Mouse (Mus musculus) frontal cortex, adult (tissue): ENCODE results near the gene Man1a.

ENCODE experiments used
- ATAC-seq: cut with Nextera tagmentation; 2 replicates; pipeline ENCODE4 v1.9.2; 2017; ENCODE audit warnings: mild to moderate bottlenecking, moderate library complexity, mixed read lengths; ENCODE audit not compliant: low TSS enrichment

The Man1a gene

DNA sequence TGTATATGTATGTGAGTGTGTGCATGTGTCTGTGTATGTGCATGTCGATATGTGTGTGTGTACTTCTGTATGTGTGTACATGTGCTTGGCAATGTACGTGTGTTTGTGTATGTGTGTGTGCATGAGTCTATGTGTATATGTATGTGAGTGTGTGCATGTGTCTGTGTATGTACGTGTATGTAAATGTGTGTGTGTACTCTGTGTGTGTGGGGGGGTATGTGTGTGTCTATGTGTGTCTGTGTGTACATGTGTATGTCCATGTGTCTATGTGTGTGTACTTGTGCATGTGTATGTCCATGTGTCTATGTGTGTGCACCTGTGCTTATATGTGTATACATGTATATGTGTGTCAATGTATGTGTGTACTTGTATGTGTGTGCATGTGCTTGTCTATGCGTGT, 15.2 kb downstream of the Man1a start:
- no peak for ATAC-seq

DNA sequence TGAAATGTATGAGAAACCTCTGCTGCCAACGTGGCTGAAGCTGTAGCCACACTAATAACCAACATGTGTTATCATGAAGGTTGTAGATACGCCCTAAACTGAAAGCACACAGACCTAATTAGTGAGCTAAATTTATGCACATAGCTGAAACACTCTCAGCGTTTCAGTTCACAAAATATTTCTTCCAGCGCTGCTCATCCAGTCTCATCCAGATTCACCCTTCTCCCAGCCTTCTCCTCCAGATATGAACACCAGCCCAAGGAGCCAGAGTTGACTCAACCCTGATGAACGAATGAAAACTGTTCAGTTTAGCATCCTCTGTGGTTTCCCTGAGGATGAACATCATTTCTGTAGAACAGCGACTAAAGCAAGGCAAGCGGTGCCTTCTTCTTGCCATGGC, 15.8 kb downstream of the Man1a start:
- ATAC-seq = peak; percentile 46; the same call in 1 of the 2 replicates

DNA sequence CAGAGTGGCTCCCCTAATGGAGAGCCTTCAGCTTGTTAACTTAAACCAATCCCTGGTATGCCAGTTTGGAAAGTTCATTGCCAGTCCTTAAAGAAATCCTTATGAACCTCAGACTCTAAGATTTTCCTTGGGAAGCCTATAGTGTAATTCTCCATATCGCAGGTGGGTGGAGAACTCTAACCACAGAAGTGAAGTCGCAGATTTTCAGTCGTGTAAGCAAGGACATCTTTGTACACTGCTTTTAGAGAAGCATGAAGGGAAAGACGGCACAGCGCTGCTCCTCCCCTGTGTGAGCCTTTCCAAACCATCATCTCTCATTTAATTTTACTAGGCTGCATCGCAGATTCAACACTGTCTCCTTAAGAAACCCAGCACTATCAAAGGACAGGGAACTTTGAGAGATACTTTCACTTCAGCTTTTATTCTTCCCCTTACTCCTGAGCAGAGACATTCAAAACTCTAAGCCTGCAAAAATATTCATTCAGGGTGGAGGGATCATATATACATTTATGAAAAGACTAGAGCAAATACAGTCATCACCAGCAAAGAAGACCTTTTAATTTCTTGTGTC, 16.6 kb downstream of the Man1a start:
- peak; percentile 95 for ATAC-seq

DNA sequence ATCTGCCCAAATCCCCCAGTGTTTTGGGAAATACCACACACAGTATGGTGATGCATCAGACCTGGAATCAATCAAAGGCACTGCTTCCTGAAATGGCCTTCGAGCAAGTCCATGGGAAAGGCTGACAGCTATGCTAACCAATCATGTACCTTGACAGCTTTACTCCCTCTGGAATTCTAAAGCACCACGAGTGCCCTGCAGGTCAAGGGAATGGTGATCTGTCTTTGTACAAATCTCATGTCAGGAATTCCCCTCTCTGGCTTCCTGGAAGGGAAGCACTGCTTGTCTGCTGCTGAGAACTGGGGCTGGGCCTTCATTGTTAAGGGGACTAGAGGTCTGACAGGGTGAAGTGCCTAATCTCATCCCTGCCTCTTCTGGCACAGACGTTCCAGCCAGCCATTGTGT, 17.3 kb downstream of the Man1a start:
- ATAC-seq = no peak

DNA sequence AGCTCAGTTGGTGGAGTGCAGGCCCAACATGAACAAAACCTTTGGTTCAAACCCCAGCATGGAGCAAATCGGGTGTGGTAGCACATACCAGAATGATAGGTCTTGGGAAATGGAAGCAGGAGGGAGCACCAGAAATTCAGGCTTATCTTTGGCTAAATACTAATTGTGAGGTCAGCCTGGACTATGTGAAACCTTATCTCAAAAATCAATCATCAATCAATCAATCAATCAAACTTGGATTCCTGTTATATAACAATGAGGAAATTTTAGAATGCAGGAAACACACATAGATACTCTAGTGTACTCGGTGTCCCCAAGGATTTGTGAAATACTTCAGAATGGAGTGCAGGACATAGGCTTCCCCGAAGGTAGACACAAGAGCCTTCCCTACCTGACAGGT, 17.8 kb downstream of the Man1a start:
- ATAC-seq = no peak

DNA sequence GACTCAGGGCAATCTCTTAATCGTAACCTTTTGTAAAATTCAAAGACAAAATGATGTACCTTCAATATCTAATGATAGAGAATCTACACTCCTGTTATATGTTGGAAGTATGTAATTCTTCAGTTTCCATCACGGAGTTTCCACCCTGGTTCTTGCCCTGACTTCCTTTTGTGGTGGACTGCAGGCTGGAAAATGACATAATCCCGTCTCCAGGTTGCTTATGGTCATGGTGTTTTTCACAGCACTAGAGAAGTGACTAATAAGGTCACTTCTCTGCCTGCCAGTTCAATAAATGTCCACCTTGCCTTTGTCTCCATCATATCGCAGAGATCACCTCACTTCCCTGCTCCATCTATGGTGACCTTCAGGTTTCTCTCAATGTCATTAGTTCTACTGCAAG, 22.2 kb downstream of the Man1a start:
- ATAC-seq = no peak

DNA sequence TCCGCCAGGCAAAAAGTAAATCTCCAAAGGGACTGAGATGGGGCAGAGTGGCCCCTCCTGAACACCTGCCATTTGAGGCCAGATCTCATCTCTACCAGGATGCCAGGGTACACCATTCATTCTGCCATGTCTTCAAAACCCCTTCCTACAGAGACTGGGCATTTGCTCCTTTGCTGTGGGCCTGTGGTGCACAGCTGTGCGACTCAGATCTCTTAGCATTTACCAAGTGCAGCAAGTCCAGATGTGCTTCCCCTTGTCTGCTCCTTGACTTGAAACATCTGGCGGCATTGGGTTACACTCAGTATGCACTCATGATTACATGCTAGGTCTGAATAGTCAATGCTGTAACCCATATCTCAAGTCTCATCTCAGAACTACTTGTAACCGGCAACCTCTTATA, 28.5 kb downstream of the Man1a start:
- no peak for ATAC-seq

DNA sequence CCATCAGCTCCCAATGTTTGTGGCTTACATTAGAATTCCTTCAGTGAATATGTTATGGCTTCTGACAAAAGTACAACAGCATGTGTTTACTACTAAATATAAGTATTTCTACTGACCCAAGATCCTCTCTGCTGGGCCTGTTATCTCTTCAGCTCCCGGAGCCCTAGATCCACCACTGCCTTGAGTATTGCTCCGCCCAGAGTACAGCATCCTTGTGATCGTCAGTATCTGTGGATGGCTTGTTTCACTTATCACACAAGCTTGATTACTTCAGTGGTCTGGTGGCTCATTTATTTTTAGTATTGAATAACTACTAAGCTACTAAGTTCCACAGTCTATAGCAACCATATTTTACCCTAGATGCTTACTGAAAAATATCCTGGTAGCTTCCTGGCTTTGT, 33.1 kb downstream of the Man1a start:
- no peak for ATAC-seq

DNA sequence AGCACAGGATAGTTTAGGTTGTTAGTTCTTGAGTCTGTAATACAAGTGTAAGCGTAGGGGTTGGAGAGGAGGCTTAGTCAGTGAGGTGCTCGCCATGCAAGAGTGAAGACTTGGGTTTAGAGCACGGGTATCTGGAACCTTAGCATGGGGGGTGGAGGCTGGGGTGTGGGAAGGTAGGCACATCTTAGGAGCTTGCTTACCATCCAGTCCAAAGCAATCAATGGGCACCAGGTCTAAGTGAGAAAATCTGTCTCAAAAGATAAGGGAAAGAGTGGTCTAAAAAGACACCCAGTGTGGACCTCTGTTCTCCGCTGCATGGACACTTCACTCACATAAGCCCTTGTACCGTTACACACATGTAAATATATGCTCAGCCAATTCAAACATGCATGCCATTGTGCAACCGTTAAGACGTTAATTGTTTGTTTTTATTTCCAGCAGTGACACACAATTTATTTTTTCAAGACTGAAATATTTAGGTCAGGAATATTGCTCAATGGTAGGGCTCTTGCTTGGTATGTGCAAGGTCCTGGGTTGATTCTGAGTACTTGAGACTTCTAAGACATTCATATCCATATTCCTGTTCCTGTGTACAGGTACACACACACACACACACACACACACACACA, 34.1 kb downstream of the Man1a start:
- ATAC-seq = no peak

DNA sequence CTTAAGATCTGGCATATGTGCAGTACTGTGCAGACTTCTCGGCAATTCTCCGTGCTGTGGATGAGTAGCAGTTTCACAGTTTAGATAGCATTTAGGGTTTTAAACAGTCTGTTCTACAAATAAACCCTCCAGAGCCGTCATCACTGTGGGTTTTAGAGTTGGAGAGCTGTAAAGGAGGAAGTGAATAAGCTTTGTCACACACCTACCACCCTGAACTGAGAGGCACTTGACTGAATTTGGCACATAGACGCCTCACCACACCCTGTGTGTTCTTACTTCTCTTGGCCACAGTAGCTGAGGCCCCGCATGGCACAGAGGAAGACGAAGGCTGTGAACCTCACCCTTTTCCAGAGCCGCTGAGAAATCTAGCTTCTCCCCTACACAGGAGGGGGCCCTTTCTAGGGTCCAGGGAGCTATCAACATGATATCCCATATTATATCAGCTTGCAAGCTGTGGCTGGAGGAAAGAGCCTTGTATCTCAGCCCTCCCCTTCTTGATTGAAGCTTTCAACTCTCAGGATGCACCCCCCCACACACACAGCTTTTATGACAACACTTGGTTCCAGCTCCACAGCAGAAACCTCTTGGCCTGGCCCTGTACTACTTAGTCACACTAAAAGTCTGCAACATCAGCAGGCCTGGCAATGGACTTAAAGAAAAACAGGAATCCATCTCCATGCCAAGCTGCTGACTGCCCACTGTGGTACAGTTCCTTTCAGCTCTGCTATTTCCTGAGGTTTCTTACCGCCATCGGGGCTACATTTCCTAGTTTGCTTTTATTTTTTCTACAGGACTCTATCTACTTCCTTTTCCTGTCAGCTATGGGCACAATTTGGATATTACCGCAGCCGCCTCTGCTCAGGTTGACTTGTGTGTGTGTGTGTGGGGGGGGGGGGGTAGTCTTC, 35.9 kb downstream of the Man1a start:
- ATAC-seq = peak; percentile 98

DNA sequence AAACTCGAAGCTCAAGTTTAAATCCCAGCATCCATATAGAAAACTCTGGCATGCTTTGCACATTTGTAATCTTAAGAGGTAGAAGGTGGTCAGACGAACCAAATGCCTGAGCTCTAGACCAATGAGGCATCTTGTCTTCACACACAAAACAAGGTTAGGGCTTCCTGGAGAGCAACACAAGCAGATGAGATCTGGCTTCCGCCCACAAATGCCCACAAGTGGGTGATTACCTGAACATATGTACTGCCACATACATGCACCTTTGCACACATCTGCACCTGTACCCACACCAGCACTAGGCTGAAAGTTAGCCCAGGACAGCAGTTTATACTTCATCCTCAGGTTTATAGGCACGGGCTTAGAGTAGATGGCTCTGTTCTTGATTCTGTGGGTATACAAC, 36.7 kb downstream of the Man1a start:
- ATAC-seq = no peak; the same call in 1 of the 2 replicates

DNA sequence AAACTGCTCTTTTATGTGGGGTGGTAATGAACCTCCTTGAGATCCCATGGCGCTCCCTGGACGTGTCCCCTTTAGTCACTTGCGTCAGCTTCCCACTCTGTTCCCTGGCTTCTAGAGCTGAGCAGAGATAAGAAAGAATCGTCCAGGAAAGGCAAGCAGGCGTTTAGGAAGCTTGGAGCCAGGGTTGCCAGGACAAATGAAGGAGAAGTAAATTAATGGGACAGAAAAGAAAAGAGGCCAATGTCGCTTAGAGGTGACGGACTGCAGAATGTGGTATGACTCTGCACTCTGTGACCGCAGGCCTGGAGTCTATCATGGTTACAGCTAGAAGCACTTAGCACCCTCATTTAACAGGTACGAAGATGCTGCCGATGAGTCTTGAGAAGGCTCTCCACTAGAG, 37.7 kb downstream of the Man1a start:
- ATAC-seq = no peak

DNA sequence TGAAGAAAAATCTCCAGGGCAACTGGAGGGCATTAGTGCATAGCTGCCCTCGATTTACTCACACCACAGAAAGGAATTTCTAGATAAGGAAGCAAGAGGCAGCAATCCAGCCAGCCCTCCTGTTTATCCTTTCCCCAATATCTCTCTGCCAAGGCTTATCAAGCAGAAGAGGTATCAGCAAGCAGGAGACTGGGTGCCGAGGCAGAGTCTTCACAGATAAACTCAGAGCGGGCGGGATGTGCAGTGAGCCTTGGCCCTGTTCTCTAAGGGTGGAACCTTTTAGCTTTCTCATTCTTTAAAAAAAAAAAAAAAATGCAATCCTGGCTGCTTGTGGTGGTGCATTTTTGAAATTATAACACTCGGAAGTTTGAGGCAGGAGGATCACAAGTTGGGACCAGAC, 38.2 kb downstream of the Man1a start:
- no peak for ATAC-seq

DNA sequence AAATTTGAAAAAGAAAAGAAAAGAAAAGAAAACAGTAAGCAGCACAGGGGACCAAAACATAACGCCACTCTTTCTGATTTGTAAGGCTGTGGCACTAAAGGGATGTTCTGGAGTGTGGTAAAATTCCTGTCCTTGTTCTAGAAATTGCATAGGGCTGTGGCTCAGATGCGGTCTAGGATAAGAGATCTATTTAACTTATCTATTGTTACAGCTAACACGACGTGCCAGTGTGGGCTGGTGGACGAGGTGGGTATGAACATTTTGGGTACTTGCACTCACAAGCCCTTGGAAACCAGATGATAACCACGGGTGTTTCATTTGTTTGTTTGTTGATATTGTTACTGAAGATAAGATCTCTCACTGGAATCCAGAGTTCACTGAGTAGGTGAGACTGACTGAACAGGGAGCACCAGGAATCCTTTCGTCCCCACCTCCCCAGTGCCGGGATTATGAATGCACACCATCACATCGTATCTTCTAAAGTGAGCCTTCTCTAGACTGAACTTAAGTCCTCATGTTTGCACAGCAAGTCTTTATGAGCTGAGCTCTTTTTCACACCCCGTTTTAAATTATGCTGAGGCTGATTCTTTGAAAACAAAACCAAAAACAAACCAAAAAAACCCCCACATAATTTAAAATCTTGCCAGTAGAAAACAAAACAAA, 38.9 kb downstream of the Man1a start:
- no peak for ATAC-seq

DNA sequence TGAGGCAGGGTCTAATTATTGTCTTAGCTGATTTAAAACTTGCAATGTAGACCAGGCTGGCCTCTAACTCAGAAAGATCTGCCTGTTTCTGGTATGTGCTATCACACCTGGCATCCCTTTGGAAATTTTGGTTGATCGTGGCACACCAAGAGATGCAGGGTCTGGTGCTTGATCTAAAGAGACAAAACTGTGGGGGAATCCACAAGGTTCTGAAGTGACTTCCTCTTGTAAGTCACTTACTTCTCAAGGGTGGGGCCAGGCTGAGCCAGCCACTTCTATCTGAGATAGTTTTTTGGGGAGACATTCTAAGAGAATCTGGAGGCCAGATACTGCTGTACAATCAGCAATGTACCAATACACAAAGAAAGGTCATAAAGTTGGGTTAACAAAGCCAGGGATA, 40.8 kb downstream of the Man1a start:
- no peak for ATAC-seq

DNA sequence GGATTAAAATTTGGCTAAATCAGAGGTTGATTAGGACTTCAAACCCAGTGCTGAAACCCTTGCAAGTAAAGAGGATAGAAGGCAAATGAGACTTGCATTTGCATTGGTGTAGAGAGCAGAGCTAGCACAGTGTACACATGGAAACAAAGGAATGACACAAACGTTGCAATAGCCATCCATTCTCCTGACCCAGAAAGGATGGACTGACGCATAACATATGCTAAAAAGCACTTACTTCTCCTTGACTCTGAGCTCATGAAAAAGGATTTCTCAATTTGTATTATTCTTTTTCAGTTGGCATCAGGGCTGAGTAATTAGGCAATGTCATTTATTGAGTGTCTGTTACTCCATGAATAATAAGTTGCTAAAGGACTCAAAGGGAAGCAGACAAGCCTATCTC, 41.6 kb downstream of the Man1a start:
- ATAC-seq = no peak

DNA sequence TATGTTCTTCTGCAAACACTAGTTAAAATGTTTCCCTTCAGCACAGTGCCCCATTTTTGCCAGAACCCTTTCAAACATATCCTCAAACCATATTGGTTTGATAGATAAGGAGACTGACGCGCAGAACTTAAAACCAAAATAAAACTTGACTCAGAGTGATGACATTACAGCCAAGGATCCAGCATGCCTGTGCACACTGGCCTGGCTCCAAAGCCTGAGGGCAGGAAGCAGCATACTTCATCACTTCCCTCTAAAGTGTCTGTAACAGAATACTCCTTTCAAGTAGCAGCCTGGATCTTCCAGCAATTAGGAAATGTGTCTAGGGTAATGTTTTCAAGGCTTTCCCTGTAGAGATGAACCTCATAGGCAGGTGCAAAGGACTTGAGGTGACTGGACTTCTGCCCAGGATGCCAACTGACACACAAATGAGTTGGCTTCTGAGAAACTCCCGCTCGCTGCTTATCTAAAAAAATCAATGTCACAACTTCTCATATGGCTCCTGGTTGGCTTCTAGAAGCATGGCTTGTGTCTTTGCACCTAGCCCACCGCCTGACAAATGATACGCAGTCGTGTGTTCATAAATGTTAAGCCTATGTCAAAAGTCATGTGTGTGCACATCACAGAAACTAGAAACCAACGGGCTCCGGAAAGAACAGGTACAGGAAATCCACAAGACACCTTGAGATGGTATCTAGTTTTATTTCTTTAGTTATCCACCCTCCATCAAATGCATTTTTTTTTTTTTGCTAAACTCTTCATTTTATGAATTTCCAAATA, 43.9 kb downstream of the Man1a start:
- ATAC-seq = no peak

DNA sequence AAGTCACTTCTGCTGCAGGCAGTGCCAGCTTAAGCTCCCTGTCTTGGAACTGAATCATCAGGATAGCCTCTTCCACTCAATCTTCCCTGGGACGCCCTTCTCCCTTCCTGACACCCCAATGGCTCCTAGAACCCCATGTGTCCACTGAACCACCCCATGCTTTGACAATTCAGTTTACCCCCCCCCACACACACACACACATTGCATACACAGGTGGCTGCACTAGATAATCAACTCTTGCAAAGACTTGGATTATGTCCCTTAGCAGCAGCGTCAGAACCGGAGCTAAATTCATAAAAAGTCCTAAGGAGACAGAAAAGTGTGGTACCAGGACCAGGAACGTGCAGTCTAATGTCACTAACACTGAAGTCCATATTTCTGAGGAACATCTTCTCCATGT, 47.5 kb downstream of the Man1a start:
- ATAC-seq = no peak

DNA sequence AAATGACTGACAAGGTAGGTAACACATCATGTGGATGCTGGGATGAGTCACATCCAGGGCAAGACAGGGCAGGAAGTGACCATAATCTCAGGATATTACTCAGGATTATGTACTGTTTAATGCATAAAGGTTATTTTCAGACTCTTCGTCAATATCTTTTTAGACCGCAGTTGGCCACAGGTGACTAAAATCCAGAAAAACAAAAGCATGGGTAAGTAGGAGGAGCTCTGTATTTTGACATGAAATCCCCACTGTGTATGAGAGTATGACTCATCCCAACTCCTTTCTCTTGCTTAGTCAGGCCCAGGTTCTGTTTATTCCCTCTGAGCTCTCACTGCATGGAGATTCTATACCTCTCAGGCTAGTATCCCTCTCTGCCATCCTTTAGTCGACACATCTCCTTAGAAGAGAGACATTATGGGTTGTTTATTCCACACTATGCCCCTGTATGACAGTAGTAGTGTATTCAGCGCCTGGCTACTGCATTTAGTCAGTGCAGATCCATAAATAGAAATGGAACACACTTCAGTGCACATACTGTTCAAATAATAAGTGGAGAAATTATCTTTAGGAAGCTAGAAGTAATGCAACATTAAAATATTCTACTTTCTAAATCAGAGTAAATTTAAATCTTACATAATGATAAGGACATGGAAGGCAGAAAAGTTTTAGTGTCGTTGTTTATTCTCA, 49.5 kb downstream of the Man1a start:
- peak; percentile 93 for ATAC-seq

DNA sequence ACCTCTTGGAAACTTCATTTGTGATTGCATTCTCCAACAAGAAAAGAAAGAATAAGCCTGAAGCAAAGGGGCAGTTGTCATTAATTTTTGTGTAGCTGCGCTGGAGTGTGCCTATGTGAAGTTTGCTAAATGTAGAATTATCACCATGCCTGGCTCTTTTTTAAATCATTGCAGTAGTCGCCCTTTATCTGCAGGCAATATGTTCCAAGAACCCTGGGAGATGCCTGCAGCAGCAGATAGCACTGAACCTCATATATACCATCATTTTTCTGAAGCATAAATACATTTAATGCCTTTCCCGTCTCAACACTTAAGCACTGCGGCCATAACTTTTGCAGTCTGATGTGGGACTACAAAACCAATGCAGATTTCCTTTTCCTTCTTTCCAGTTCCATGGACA, 50.3 kb downstream of the Man1a start:
- no peak for ATAC-seq

DNA sequence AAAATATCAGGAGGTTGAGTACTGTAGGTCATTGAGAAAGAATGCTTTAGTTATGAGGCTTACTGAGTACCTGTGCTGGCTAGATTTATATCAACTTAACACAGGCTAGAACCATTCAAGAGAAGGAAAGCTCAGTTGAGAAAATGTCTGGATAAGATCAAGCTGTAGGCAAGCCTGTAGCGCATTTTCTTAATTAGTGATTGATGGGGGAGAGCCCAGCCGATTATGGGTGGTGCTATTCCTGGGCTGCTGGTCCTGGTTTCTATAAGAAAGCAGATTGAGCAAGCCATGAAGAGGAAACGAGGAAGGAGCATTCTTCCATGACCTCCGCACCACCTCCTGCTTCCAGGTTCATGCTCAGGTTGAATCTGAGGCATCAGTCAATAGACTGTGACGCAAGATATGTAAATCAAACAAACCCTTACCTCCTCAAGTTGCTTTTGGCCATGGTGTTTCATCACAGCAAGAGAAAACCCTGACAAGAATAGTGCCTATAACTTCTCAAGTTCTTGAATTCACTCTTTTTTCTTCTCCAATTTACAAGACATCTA, 58.4 kb downstream of the Man1a start:
- no peak for ATAC-seq
